Mouse (Mus musculus): ENCODE data around the gene Hist1h2br.

DNA sequence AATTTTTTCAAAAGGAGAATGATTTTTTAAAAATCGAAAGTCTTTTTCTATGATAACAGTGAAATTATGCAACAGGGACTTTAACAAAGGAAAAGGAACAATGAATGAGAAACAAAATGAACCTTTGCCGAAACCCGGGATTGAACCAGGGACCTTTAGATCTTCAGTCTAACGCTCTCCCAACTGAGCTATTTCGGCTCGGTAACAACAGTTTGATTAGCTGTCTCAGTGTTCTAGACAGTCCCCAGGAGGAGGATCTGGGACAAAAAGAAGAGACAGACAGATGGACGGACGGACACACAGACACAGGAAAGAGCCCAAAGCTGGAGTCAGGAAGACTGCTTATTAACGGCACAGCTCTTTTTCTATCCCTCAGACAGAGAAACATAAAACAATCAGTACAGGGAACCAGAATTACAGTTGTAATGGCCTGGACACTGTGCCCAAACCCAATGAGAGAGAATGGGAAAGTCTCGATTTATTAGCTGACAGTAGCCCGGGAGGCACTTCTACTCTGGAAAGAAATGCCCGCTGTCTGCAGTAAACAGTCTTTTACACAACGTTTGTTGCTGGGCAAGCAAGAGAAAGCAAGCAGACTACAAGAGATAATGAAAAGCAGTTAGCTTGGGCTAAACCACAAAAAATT lies 49.3 kb downstream of the Hist1h2br start:
- TF ChIP-seq CTCF (IDR thresholded peaks at IDR 0.05; ENCODE audit: low read depth, low read length) (no peak), POLR2AphosphoS5 (IDR thresholded peaks at IDR 0.05; ENCODE audit: insufficient replicate concordance, low read depth, low read length) (no peak), TAL1 (conservative IDR thresholded peaks at IDR 0.05; ENCODE audit: low read depth, low read length) (no peak), GATA1 (IDR thresholded peaks at IDR 0.05; ENCODE audit: borderline replicate concordance, low read length) (no peak), GATA2 (IDR thresholded peaks at IDR 0.05; ENCODE audit: borderline replicate concordance, low read depth, low read length) (no peak)
